Mouse (Mus musculus) neural tube, embryonic 11.5 days (tissue): Measurements from ENCODE around the gene Pvr. TPM values are rescaled to one million over a fixed set of nuclear protein-coding genes. Genes with fewer than 3 reads are reported as not detected.
A peak's percentile ranks its signal among the peaks of the same experiment; 100 is the strongest.

Source experiments
- ATAC-seq: fragments of 200-750 bp; cut with Nextera tagmentation; 2 replicates; pipeline ENCODE4 v1.8.0; 2017; ENCODE audit warnings: moderate number of reproducible peaks, mild to moderate bottlenecking, moderate TSS enrichment, moderate library complexity; ENCODE audit not compliant: insufficient read depth, low FRiP score, low TSS enrichment
- DNase-seq: peaks from one replicate; pipeline ENCODE4 v3.0.0-alpha.2; 2015; ENCODE audit warnings: low spot score
- H3K27ac ChIP-seq: fragments of 300-500 bp; sonication (generic); 2 replicates; pipeline ENCODE4 v1.5.1; 2014; ENCODE audit warnings: low read depth, mild to moderate bottlenecking, low read length
- H3K27me3 ChIP-seq: fragments of 300-500 bp; sonication (generic); 2 replicates; pipeline ENCODE4 v1.6.1; 2014; ENCODE audit warnings: mild to moderate bottlenecking, low read length, mixed read lengths; ENCODE audit not compliant: control insufficient read depth, insufficient read depth
- H3K36me3 ChIP-seq: fragments of 300-500 bp; sonication (generic); 2 replicates; pipeline ENCODE4 v1.6.1; 2014; ENCODE audit warnings: mild to moderate bottlenecking, low read length, moderate library complexity, mixed read lengths; ENCODE audit not compliant: control insufficient read depth, insufficient read depth
- H3K4me1 ChIP-seq: fragments of 300-500 bp; sonication (generic); 2 replicates; pipeline ENCODE4 v1.6.1; 2014; ENCODE audit warnings: low read length, mixed read lengths; ENCODE audit not compliant: control insufficient read depth, insufficient read depth
- H3K4me2 ChIP-seq: fragments of 300-500 bp; sonication (generic); 2 replicates; pipeline ENCODE4 v1.6.1; 2014; ENCODE audit warnings: low read depth, mild to moderate bottlenecking, moderate library complexity
- H3K4me3 ChIP-seq: fragments of 300-500 bp; sonication (generic); 2 replicates; pipeline ENCODE4 v1.5.1; 2014; ENCODE audit warnings: low read depth, low read length
- H3K9ac ChIP-seq: fragments of 300-500 bp; sonication (generic); 2 replicates; pipeline ENCODE4 v1.6.1; 2014; ENCODE audit warnings: mild to moderate bottlenecking, low read length
- H3K9me3 ChIP-seq: fragments of 300-500 bp; sonication (generic); 2 replicates; pipeline ENCODE4 v1.6.1; 2016; ENCODE audit warnings: low read length; ENCODE audit not compliant: control insufficient read depth
- WGBS: fragments of 180-500 bp; shearing (Covaris S2); extraction: QIAGEN DNeasy Blood & Tissue Kit; methylation state at CpG from one replicate; pipeline ENCODE4 v1.1.7; 2014; 5-methylcytosine and 5-hydroxymethylcytosine counted together
- polyA plus RNA-seq: library from polyadenylated mRNA; unstranded; fragments of >200 nt; fragmentation: Nextera tagmentation; extraction: Ambion mirVana; gene quantifications from 2 replicates; pipeline ENCODE4 v1.2.1, GENCODE M21; 2014

The Pvr gene
- polyA plus RNA-seq, 1 experiment from 2014 or later = 2.9 TPM

DNA sequence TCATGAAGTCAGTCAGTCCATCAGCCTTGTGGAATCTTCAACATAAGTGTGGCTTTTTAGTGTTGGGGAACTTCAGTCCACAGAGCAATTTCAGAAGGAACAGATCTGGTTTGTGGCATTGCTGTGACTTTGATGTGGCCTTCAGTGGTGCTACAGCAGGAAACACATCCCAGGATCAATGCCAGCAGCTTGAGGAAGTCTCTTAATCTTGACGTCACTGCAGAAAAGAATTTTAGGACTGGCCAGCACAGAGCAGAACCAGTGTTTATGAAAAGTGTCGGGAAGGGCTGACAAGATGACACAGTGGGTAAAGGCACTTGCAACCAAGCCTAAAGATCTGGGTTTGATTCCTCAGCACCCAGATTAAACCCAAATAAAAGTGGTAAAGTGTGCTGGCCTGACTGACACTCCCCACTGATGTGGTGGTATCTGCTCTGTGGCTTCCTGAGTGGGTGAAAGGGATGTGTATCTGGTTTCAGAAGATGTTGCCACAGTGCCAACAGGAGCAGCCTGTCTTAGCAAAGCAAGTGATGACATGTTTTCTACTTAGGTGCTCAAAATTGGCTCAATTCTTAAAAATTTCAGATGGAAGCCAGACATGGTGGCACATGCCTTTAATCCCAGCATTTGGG lies 6.0 kb upstream of the Pvr start:
- no peaks in the 10 kb centered on the region for H3K36me3 ChIP-seq
- H3K9ac ChIP-seq = no peak overlapping the region
- ATAC-seq (no peak), DNase-seq (no peak)
- H3K27me3 ChIP-seq = no peaks in the 10 kb centered on the region
- no peaks in the 10 kb centered on the region for H3K4me1 ChIP-seq
- H3K4me2 ChIP-seq = no peak overlapping the region
- no peak overlapping the region for H3K27ac ChIP-seq
- 77% methylated on average over 2 of the region's 2 CpGs for WGBS
- H3K4me3 ChIP-seq = no peak overlapping the region
- no peaks in the 10 kb centered on the region for H3K9me3 ChIP-seq

DNA sequence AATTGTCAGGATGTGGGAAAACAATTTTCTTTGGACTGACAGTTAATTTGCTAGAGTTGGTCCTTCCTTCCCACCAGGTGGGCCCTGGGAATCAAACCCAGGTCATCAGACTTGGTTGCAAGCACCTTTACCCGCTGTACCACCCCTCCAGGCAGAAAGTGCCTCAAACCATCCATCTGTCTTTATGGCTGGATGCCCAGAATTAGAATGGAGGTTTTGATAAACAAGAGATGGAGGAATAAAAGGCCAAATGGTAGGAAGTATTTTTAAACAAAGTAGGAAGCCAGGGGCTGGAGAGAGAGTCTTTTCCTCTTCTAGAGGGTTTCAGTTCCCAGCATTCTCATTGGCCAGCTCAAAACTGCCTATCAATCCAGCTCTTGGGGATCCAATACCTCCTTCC lies 4.4 kb upstream of the Pvr start:
- 85% methylated on average over 1 of the region's 1 CpGs for WGBS
- H3K27me3 ChIP-seq = no peaks in the 10 kb centered on the region
- no peaks in the 10 kb centered on the region for H3K36me3 ChIP-seq
- no peak overlapping the region for H3K27ac ChIP-seq
- H3K4me3 ChIP-seq = no peak overlapping the region
- ATAC-seq (no peak), DNase-seq (no peak)
- H3K4me2 ChIP-seq = no peak overlapping the region
- no peak overlapping the region for H3K9ac ChIP-seq
- H3K4me1 ChIP-seq = no peaks in the 10 kb centered on the region
- no peaks in the 10 kb centered on the region for H3K9me3 ChIP-seq

DNA sequence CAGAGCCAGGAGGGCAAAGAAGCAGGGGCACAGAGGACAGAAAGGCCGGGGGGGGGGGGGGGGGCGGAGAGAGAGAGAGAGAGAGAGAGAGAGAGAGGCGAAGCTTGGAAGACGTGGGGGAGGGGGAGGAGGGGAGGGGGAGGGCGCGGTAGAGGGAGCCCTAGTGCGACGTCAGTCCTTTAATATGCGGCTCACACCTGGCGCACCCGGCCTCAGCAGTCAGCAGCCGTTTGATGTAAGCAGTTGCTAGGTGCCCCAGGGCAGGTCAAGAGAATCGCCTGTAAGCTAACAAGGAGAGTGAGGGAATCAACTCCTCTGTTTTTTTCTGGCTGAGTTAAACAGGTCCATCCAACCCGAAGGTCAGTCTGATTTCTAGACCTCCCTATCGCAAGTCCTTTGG lies 2.8 kb upstream of the Pvr start:
- Histone ChIP-seq H3K27ac (no peak overlapping the region), H3K4me2 (no peak overlapping the region), H3K4me1 (no peaks in the 10 kb centered on the region), H3K4me3 (no peak overlapping the region), H3K9ac (no peak overlapping the region), H3K9me3 (no peaks in the 10 kb centered on the region), H3K36me3 (no peaks in the 10 kb centered on the region), H3K27me3 (no peaks in the 10 kb centered on the region)
- ATAC-seq = no peak
- DNase-seq = no peak
- 16% methylated on average over 11 of the region's 15 CpGs for WGBS

DNA sequence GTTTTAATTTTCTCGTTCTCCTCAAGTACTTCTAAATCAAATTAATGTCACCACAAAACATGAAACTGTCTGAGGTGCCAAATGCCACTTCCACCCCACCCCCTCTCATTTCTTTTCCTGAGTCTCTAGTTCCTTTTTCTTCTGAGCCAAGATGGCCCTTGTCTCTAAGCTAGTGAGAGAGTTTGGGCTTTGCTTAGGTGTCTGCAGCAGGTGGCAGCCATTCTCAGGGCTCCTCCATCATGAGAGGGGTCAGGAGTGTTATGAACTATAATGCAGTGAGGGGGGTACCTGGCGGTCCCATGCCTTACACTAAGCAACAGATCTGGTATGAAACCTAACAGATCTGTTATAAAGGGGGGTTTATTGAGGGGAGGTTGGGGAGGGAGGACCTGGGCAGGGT lies 2.4 kb upstream of the Pvr start:
- Histone ChIP-seq H3K4me1 (no peaks in the 10 kb centered on the region), H3K9me3 (no peaks in the 10 kb centered on the region), H3K27ac (no peak overlapping the region), H3K36me3 (no peaks in the 10 kb centered on the region), H3K9ac (no peak overlapping the region), H3K27me3 (no peaks in the 10 kb centered on the region), H3K4me2 (no peak overlapping the region), H3K4me3 (no peak overlapping the region)
- 53% methylated on average over 2 of the region's 2 CpGs for WGBS
- no peak for ATAC-seq
- DNase-seq = no peak

DNA sequence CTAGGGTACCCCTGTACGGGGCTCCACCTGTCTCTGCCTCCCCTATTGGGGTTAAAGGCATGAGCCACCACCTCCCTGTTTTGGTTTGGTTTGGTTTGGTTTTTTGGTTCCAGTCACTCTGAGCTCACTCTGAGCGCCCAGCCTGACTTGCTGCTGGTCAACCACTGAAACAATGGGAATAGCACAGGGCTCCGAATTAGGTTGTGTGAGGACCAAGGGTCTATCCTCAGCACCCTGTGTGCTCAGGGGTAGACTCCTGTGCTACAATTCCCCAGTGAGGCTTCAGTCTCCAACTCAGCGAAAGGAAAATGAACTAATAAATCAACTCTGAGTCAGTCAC lies 824 bp downstream of the Pvr start:
- Histone ChIP-seq H3K9me3 (no peaks in the 10 kb centered on the region), H3K27me3 (no peaks in the 10 kb centered on the region), H3K36me3 (no peaks in the 10 kb centered on the region; the same call in 1 of the 2 replicates), H3K4me2 (peak overlapping the region; percentile 75), H3K4me1 (no peaks in the 10 kb centered on the region), H3K4me3 (peak overlapping the region; percentile 67), H3K27ac (no peak overlapping the region), H3K9ac (0 out of 2 replicates have a peak overlapping the region, but pooled peaks have one; percentile 76)
- WGBS = 30% methylated on average over 4 of the region's 4 CpGs
- DNase-seq (no peak), ATAC-seq (peak; percentile 58; the same call in 1 of the 2 replicates)

DNA sequence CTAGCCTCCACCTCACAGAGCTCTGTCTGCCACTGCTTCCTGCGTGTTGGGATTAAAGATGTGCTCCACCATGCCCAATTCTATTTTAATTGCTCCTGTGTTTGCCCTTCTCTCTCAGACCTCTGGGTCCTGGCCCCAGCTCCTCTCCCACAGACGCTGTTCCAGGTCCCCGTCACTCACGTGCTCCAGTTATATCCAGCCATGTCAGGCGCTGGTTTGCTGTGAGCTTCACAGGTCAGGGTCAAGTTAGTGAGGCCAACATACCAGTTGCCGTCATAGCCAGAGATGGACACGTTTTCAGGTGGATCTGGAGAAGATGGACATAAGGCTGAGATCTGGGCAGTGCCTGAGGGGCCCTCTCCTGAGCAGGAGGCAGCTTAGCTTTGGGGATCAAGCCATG lies 6.4 kb downstream of the Pvr start:
- Histone ChIP-seq H3K27ac (no peak overlapping the region), H3K9ac (no peak overlapping the region), H3K9me3 (no peaks in the 10 kb centered on the region), H3K4me3 (no peak overlapping the region), H3K4me1 (no peaks in the 10 kb centered on the region), H3K4me2 (no peak overlapping the region), H3K27me3 (no peaks in the 10 kb centered on the region), H3K36me3 (no peaks in the 10 kb centered on the region; the same call in 1 of the 2 replicates)
- ATAC-seq (no peak), DNase-seq (no peak)
- WGBS = 92% methylated on average over 7 of the region's 7 CpGs

DNA sequence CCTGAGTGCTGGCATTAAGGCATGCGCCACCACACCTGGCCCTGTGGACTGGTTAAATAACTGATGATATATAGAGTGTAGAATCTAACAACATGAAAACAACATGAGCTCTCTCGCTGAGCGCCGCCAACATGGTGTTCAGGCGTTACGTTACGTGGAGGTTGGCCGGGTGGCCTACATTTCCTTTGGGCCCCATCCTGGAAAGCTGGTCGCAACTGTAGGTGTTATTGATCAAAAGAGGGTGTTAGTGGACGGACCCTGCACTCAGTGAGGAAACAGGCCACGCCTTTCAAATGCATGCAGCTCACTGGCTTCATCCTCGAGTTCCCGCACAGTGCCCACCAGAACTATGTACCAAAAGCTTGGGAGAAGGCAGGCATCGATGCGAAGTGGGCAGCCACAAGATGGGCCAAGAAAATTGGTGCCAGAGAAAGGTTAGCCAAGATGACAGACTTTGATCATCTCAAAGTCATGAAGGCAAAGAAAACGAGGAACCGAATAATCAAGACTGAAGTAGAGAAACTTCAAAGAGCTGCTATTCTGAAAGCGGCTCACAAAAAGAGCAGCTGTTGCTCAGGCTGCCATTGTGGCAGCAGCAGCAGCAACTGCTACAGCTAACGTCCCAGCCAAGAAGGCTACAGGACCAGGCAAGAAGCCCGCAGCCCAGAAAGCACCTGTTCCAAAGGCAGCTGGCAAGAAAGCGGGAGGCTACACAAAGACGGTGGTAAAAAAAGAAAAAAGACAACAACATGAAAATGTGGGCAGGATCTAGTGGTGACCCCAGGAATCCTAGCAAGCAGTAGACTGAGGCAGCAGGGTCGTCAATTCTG lies 9.1 kb downstream of the Pvr start:
- Histone ChIP-seq H3K9me3 (no peaks in the 10 kb centered on the region; the same call in 1 of the 2 replicates), H3K36me3 (no peaks in the 10 kb centered on the region; the same call in 1 of the 2 replicates), H3K4me1 (no peaks in the 10 kb centered on the region), H3K27me3 (no peaks in the 10 kb centered on the region), H3K9ac (no peak overlapping the region), H3K27ac (no peak overlapping the region), H3K4me2 (no peak overlapping the region), H3K4me3 (no peak overlapping the region)
- 87% methylated on average over 23 of the region's 23 CpGs for WGBS
- ATAC-seq (no peak), DNase-seq (no peak)

DNA sequence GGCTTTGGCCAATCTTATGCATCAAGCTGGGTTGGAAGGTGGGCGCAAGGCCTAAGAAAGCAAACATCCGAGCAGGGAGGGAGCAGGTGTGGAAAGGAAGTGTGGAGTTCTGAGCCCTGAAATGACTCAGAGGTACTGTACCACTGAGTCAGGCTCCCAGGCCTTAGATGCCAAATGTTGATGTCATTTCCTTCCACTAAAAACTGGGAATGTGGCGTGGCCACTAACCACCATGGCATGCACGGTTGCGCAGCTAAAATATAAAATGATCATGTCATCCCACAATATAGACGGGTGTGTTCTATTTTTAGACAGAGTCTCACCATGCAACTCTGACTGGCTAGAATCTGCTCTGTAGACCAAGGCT lies 9.7 kb downstream of the Pvr start:
- Histone ChIP-seq H3K27ac (no peak overlapping the region), H3K9me3 (no peaks in the 10 kb centered on the region; the same call in 1 of the 2 replicates), H3K4me1 (no peaks in the 10 kb centered on the region), H3K9ac (no peak overlapping the region), H3K4me3 (no peak overlapping the region), H3K27me3 (no peaks in the 10 kb centered on the region), H3K36me3 (no peaks in the 10 kb centered on the region; the same call in 1 of the 2 replicates), H3K4me2 (no peak overlapping the region)
- 85% methylated on average over 6 of the region's 6 CpGs for WGBS
- DNase-seq (no peak), ATAC-seq (no peak)
